Mouse (Mus musculus) cerebellum, adult 8-10 months (tissue): ENCODE results near the gene Dnal4.
A peak's percentile ranks its signal among the peaks of the same experiment; 100 is the strongest.

Experiments used
- DNase-seq: peaks from one replicate; pipeline ENCODE4 v3.0.0; 2022

The Dnal4 gene

DNA sequence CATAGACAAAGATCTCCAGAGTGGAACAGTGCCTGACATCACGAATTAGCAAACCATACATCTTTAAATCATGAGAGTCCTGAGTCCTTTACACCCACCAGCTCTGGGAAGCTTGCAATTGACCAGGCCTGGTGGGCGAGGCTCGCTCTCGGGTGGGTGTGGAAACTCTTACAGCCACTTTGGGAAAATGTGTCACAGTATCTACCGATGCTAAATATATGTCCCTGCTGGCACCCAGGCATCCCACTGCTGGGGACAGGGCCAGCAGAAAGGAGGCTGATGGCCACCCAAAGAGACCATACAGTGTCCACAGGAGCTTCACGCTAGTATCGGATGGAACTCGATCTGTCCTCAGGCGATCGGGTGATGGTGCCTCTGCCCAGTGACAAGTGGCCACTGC, 20.9 kb upstream of the Dnal4 start:
- no peak for DNase-seq

- no peak for DNase-seq
Observed at GRCm38 (mm10) chr15:79797680-79798079, 20.0 kb upstream of the Dnal4 start.

DNA sequence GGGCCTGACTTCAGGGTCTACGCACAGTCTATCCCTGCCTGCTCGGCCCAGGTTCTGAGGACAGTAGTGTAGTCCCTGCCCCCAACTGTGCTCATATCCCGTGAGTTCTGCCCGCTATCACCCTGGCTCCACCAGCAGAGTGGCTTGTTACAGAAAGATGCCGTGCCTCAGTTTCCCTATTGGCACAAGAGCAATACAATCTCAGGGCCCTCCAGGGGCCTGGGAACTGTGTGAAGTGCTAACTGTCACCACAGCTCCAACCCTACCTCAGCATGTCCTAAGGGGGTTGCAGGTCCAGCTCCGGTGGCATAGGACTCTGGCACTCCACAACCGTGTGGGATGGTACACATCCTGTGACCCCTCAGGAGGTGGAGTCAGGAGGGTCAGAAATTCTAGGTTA, 19.4 kb upstream of the Dnal4 start:
- DNase-seq, result no peak

GRCm38 (mm10) chr15:79796256-79796655, 18.6 kb upstream of the Dnal4 start:
- DNase-seq, result no peak

DNA sequence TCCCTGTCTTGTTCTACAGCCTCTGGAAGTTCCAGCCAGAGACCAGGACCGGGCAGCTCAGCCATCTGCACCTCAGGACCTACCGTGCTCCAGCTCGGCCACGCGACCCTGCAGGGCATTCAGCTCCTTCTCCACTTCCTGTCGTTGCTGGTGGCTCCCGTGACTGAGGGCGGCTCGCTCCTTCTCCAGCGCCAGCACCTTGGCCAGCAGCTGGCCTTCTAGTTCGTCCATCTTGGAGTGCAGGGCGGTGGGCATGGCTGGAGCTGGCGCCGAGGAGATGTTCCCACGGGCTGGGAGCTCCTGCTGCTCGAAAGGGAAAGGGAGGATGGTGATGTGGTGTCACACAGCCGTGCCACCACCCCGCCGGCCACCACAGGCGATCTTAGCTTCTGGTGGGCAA, 16.5 kb upstream of the Dnal4 start:
- DNase-seq, result no peak

GRCm38 (mm10) chr15:79793076-79793475, 15.4 kb upstream of the Dnal4 start:
- no peak for DNase-seq

DNA sequence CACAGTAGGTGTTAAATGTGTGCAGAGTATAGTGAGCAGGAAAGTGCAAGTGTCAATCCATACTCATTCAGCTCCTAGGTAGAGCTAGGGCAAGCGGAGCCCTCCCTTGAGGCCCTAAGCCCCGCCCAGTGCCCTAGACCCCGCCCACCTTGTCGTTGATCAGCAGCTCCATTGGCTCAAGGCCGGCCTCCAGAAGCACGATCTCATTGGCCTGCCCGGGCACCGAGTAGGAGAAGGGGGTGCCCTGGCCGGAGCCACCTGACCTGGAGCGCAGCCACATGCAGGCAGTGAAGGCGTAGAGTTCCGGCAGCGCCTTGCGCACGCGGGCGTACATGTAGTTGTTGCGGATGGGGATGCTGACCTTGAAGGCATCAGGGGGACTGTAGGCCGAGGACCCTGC, 14.8 kb upstream of the Dnal4 start:
- peak; percentile 54 for DNase-seq

DNA sequence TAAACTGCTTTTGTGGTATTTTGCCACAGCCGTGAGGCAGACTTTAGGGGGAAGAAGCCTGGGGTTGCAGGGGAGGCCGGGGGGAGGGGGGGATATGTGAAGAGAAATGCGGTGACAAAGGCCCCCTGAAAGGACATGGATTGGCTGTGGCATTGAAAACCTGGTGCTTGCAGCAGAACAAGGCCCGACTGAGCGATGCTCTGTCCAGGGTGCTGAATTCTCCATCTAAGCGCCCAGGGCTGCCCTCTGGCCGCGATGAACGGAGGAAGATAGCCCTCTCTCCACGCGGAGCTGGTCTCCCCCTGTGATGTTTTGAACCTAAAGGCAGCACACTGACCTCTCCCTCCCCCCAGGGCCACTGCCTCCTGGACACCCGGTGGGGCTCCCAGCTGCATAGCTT, 13.9 kb upstream of the Dnal4 start:
- DNase-seq, result peak; percentile 22

- DNase-seq, result peak; percentile 62
Observed at GRCm38 (mm10) chr15:79790905-79791304, 13.3 kb upstream of the Dnal4 start.

GRCm38 (mm10) chr15:79790111-79790510, 12.5 kb upstream of the Dnal4 start:
- DNase-seq, result peak; percentile 50

DNA sequence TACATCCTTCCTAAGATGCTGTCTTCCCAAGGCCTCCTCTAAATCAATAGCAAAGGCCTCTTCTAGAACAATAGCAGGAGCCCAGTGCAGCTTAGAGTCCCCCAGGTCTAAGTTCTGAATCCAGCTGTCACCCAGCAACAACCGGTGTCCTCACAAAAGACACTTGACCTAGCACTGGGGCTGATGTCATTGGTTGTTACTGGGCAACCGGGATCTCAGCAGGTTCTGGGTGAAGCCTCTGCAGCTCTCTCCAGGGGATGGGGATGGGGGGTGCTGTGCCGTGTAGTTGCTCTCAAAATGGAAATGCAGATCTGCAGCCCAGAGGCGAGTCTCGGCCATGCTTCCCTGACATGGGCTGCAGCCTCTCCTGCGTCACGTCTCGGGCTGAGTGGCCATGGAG, 10.2 kb upstream of the Dnal4 start:
- DNase-seq, result no peak

DNA sequence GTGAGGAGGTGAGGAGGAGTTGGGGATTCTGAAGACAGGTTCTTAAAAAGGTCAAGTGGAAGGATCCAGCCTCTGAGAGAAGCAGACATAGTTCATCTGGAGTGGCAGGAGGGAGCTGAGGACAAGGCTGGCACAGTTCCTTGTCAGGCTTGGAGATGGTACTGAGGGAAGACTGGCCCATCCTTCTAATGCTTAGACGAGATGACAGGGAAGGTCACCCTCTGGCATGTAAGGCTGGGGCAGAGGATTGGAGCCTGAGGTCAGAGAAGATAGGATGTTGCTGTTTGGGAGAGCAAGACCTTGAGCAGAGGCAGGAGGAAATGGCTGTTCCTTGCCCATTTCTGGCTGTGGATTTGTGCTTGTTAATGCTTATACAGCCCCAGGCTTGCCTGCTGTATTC, 7.4 kb upstream of the Dnal4 start:
- DNase-seq, result no peak

- no peak for DNase-seq
Observed at GRCm38 (mm10) chr15:79775662-79776061, 2.0 kb downstream of the Dnal4 start.

DNA sequence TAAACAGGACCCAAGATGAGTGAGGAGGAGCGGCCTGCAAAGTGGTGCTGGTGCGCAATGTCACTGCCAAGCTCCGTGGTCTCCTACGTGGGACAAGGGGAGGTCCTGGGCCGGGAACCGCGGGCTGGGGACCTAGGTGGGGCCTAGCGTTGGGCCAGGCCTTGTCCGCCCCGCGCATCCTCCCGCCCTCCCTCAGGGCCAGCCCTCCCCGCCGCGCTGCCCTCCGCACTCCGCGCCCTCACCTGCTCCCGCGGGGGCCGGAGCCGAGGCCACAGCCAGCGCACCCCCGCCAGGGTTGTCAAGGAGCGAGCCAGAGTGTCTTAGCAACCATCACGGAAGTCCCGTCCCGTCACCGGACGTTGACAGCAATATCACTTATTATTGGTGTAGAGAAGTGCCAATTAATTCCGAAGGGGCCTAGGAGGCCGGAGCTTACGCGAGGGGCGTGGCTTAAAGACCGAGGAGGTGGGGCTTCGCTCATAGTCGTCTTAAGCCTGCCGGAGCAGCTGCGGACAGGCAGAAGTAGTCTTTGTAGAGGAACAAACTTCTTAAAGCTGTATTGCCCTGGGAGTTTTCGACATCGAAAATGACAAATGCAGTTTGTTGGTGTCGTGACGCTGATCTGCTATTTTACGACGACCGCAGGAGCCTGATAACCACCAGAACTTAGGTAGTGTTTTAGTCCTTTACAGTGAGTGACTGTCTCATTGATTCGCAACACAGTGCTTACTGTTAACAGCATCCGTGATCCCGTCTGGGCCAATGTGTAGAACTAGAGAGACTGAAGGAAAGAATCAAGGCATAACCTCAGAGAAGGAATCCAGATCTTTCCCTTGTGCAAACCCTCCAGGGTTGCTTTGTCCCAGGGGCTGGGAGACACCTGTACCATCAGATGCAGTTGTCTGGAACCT, 3.3 kb downstream of the Dnal4 start:
- DNase-seq, result peak; percentile 95

DNA sequence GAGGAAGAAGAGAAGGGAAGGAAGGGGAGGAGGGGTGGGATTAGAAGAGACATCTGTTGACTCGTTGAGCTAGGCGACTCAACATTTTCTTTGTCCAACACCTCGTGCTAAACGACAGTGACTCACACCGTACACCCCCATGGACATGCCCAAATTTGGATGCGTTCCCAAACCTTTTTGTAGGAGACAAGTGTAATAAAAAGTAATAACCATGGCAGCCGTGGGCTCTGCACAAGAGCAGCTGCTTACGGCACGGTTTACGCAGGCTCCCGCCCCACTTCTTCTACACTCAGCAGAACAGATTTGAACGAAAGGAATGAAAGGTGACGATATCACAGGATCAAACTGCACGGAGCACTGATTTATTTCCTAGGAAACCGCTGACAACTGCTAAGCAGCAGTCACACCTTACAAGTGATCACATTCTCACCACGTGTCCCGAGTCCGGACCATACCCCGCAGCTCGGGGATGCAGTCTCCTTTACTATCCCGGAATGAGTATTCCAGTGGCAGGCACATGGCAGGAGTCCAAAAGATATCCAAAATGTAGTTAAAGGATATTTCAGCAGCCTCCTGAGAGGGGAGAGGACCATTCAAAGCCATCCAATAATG, 6.9 kb downstream of the Dnal4 start:
- no peak for DNase-seq

DNA sequence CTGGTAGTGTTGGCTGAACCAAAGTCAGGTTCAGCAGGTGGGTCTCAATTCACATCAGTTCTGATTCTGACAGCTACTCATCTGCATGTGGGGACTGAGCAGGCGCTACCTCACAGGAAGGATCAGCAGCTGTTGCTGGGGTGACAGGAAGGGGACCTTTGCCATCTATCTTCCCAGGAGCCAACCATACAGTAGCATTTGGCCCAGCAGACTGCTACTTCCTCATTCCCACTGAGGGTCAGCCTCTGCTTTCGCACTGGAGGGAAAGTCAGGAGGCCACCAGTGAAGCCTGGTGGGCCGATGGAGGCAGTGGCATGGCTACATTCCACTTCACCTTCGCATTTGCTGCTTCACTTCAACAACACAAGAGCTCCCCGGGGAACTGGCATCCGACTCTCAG, 9.3 kb downstream of the Dnal4 start:
- DNase-seq, result no peak

DNA sequence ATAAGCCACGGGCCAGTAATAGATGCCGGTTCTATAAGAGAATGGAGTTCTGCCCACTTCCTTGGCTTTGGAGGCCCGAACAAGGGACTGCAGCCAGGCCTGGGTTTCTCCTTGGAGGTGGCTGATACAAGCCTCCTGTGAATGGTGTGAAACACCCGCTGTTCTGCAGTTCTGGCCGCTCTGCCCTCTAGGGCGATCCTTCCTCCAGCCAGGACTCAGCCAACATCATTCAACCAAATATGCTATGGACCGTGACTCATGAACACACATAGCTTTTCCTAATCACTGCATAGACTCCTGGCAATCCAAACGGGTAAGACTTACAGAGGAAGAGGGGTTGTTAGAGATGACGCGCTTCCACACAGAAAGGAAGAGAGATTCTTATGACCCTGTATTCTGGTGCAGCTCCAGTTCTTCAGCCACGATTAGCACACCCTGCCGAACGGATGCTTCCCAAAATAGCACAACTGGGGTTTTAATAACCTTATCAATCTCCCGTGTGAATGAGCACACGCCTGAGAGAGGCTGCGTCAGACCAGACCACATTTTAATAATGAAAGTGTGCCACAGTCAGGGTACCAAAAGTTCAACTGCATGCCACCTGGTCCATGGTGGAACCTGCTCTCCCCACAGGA, 10.2 kb downstream of the Dnal4 start:
- no peak for DNase-seq

GRCm38 (mm10) chr15:79766586-79767071, 11.0 kb downstream of the Dnal4 start:
- DNase-seq, result peak; percentile 57

DNA sequence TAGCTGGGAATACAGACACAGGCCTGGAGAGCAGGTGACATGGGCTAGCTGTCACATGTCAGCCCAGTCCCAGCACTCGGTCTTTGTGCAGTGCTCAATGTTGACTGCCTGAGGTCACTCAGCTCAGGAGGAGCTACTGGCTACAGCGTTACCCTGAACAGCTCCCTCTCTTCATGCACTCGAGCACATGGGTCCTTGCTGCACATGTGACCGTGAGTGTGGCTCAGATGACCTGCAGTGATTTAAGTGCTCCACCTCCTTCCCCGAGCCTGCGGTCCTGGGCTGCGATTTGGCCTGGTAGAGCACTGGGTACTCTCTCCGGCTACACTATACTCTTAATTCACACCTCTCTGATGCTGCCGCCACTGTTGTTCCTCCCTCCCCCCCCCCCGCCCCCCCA, 11.5 kb downstream of the Dnal4 start:
- DNase-seq, result no peak

DNA sequence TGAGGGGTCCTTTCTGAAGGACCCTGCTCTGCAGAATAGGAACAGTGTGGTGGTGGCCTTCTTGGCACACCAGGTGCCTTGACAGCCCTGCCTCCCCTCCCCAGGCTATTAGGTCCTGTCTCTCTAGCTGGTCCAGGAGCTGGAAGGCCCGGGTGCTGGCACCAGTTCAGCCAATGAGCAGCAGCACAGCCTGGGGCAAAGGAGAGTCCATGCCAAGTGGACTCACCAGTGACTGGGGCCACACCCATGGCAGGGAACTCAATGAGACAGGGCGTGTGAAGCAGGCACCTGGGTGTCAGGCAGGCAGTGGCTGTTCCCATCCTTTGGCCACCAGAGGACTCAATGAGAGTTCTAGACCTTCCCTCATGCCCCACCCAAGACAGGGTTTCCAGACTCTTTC, 12.3 kb downstream of the Dnal4 start:
- peak; percentile 61 for DNase-seq

DNA sequence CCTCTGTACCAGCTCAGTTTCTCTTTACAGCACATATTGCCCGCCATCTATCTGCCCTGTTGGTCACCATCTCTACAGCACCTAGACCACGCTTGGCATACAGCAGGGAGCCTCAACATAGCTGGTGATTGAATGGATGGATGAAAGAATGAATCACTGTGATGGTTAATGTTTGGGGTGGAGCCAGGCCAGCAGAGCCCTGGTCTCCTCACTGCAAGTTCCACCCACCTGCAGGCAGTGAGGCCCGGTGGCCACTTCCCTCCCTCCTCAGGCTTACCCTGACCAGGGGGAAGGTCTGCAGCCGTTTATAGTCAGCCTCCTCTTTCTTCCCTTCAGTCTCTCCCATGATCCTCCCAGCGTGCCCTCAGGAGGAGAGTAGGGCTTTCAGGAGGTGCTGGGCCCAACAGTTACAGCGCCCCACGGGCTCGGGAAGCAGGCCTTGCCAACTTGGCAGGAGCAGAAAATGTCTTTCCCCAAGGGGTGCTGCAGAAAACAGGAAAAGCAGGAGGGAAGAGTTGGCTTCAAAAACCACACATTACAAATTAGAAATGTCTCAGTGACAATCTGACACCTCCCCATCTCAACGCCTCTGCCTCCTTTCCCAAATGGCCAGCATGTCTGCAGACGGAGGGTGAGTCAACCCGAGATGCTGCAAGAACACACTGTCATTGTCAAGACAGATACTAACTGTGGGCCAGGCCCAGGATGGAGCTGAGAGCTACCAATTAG, 12.9 kb downstream of the Dnal4 start:
- DNase-seq, result peak; percentile 63

GRCm38 (mm10) chr15:79763601-79764246, 13.9 kb downstream of the Dnal4 start:
- peak; percentile 81 for DNase-seq

- DNase-seq, result no peak
Observed at GRCm38 (mm10) chr15:79763001-79763400, 14.6 kb downstream of the Dnal4 start.
